Mouse (Mus musculus) midbrain, embryonic 10.5 days (tissue): ENCODE results near the gene Sds. TPM values are rescaled to one million over a fixed set of nuclear protein-coding genes. Genes with fewer than 3 reads are reported as not detected.

Experiments used
- DNase-seq: peaks from one replicate; pipeline ENCODE4 v3.0.0-alpha.2; 2017; ENCODE audit warnings: low spot score
- H3K27ac ChIP-seq: fragments of 300-500 bp; sonication (generic); replicated peaks from 2 replicates; pipeline ENCODE4 v1.5.1; 2016; ENCODE audit warnings: mild to moderate bottlenecking
- H3K27me3 ChIP-seq: fragments of 300-500 bp; sonication (generic); 2 replicates; pipeline ENCODE4 v1.6.1; 2016; ENCODE audit warnings: low read depth, mild to moderate bottlenecking; ENCODE audit not compliant: poor library complexity, severe bottlenecking
- H3K36me3 ChIP-seq: fragments of 300-500 bp; sonication (generic); 2 replicates; pipeline ENCODE4 v1.6.1; 2016; ENCODE audit warnings: mild to moderate bottlenecking, moderate library complexity
- H3K4me1 ChIP-seq: fragments of 300-500 bp; sonication (generic); 2 replicates; pipeline ENCODE4 v1.6.1; 2016
- H3K4me3 ChIP-seq: fragments of 300-500 bp; sonication (generic); 2 replicates; pipeline ENCODE4 v1.5.1; 2016; ENCODE audit warnings: mild to moderate bottlenecking, moderate library complexity
- H3K9me3 ChIP-seq: fragments of 300-500 bp; sonication (generic); replicated peaks from 2 replicates; pipeline ENCODE4 v1.6.1; 2016; ENCODE audit warnings: mild to moderate bottlenecking
- WGBS: fragments of 180-500 bp; shearing (Covaris S2); methylation state at CpG from one replicate; pipeline ENCODE4 v1.1.7; 2016; 5-methylcytosine and 5-hydroxymethylcytosine counted together
- polyA plus RNA-seq: library from polyadenylated mRNA; unstranded; fragments of >200 nt; fragmentation: Nextera tagmentation; extraction: Ambion mirVana; gene quantifications from 2 replicates; pipeline ENCODE4 v1.2.1, GENCODE M21; 2016

The Sds gene
- polyA plus RNA-seq, 1 experiment from 2014 or later, result not detected

GRCm38 (mm10) chr5:120512911-120513555 is 36.7 kb downstream of the Sds start:
- WGBS, result 41% methylated on average over 15 of the region's 15 CpGs
- H3K9me3 ChIP-seq, result no peaks in the 10 kb centered on the region
- H3K36me3 ChIP-seq, result no peaks in the 10 kb centered on the region
- peaks cover 30% of the 10 kb centered on the region for H3K27me3 ChIP-seq
- H3K4me1 ChIP-seq, result peaks cover 56% of the 10 kb centered on the region
- 0 out of 2 replicates have a peak overlapping the region, but pooled peaks have one; percentile 5 for H3K4me3 ChIP-seq
- DNase-seq, result no peak
- no peak overlapping the region for H3K27ac ChIP-seq

DNA sequence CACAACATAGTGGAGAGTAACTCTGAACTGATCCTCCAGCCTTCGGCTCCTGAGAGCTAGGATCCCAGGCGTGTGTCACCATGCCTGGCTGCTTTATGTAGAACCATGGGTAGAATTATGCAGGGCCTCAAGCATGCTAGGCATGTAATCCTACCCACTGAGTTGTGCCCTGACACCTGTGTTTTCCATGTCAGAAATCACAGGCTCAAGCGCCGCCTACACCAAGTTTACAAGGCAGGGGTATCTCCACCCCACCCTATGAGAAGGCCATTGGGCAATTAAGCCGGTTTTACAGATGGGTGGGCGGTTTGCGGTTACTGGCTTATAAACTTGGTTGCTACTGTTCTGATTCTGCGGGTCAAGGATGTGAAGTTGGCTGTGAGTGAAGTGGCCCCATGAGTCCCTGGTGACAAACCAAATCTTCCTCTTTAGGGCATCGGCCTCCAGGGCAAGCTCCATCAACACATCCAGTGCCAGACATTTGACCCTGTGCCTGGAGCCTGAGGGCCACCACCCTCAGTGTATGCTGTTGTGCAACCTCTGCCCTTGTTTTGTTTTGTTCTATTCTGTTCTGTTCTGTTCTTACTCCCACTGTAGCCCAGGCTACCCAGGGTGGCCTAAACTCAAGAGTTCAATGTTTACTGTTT is 37.8 kb downstream of the Sds start:
- 89% methylated on average over 9 of the region's 9 CpGs for WGBS
- no peaks in the 10 kb centered on the region for H3K9me3 ChIP-seq
- no peaks in the 10 kb centered on the region for H3K36me3 ChIP-seq
- H3K4me1 ChIP-seq, result peaks cover 56% of the 10 kb centered on the region
- H3K27me3 ChIP-seq, result peaks cover 30% of the 10 kb centered on the region
- no peak overlapping the region for H3K4me3 ChIP-seq
- no peak for DNase-seq
- H3K27ac ChIP-seq, result no peak overlapping the region

- DNase-seq, result no peak
- 58% methylated on average over 4 of the region's 4 CpGs for WGBS
- H3K36me3 ChIP-seq, result no peaks in the 10 kb centered on the region
- H3K9me3 ChIP-seq, result no peaks in the 10 kb centered on the region
- no peak overlapping the region for H3K27ac ChIP-seq
- peaks cover 30% of the 10 kb centered on the region for H3K27me3 ChIP-seq
- H3K4me1 ChIP-seq, result peaks cover 56% of the 10 kb centered on the region
- no peak overlapping the region for H3K4me3 ChIP-seq
Observed at GRCm38 (mm10) chr5:120514754-120515153, 38.4 kb downstream of the Sds start.

- Histone ChIP-seq H3K9me3 (no peaks in the 10 kb centered on the region), H3K27ac (no peak overlapping the region), H3K27me3 (peaks cover 30% of the 10 kb centered on the region), H3K4me1 (peaks cover 50% of the 10 kb centered on the region), H3K4me3 (no peak overlapping the region), H3K36me3 (no peaks in the 10 kb centered on the region)
- WGBS, result 68% methylated on average over 7 of the region's 7 CpGs
- no peak for DNase-seq
Observed at GRCm38 (mm10) chr5:120515451-120515850, 39.1 kb downstream of the Sds start.

GRCm38 (mm10) chr5:120516221-120516984 is 40.1 kb downstream of the Sds start:
- no peaks in the 10 kb centered on the region for H3K9me3 ChIP-seq
- 69% methylated on average over 15 of the region's 15 CpGs for WGBS
- no peaks in the 10 kb centered on the region for H3K36me3 ChIP-seq
- no peak for DNase-seq
- peaks cover 27% of the 10 kb centered on the region for H3K27me3 ChIP-seq
- H3K4me1 ChIP-seq, result peaks cover 43% of the 10 kb centered on the region
- 0 out of 2 replicates have a peak overlapping the region, but pooled peaks have one; percentile 49 for H3K27ac ChIP-seq
- no peak overlapping the region for H3K4me3 ChIP-seq

- no peaks in the 10 kb centered on the region for H3K9me3 ChIP-seq
- H3K36me3 ChIP-seq, result no peaks in the 10 kb centered on the region
- H3K27me3 ChIP-seq, result peaks cover 16% of the 10 kb centered on the region; the same call in 1 of the 2 replicates
- no peak for DNase-seq
- peaks cover 41% of the 10 kb centered on the region for H3K4me1 ChIP-seq
- H3K27ac ChIP-seq, result no peak overlapping the region; the same call in 1 of the 2 replicates
- H3K4me3 ChIP-seq, result no peak overlapping the region
- WGBS, result 62% methylated on average over 9 of the region's 9 CpGs
Observed at GRCm38 (mm10) chr5:120517552-120517951, 41.2 kb downstream of the Sds start.

GRCm38 (mm10) chr5:120522649-120523048 is 46.3 kb downstream of the Sds start:
- Histone ChIP-seq H3K36me3 (no peaks in the 10 kb centered on the region), H3K4me1 (peaks cover 12% of the 10 kb centered on the region), H3K9me3 (no peaks in the 10 kb centered on the region), H3K27ac (no peak overlapping the region), H3K4me3 (no peak overlapping the region), H3K27me3 (no peaks in the 10 kb centered on the region)
- 87% methylated on average over 3 of the region's 3 CpGs for WGBS
- no peak for DNase-seq

DNA sequence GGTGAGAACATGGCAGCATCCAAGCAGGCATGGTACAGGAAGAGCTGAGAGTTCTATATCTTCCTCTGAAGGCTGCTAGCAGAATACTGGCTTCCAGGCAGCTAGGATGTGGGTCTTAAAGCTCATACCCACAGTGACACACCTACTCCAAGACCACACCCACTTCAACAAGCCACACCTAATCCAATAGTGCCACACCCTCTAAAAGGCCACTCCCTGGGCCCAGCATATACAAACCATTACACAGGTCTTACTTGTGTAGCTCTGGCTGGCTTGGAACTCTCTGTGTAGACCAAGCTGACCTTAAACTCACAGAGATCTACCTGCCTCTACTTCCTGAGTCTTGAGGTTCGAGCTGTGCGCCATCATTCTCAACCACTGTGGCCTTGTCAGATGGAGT is 48.4 kb downstream of the Sds start:
- Histone ChIP-seq H3K9me3 (no peaks in the 10 kb centered on the region), H3K36me3 (no peaks in the 10 kb centered on the region), H3K27ac (no peak overlapping the region), H3K27me3 (no peaks in the 10 kb centered on the region), H3K4me3 (no peak overlapping the region), H3K4me1 (peaks cover 8% of the 10 kb centered on the region; the same call in 1 of the 2 replicates)
- 93% methylated on average over 2 of the region's 2 CpGs for WGBS
- no peak for DNase-seq

DNA sequence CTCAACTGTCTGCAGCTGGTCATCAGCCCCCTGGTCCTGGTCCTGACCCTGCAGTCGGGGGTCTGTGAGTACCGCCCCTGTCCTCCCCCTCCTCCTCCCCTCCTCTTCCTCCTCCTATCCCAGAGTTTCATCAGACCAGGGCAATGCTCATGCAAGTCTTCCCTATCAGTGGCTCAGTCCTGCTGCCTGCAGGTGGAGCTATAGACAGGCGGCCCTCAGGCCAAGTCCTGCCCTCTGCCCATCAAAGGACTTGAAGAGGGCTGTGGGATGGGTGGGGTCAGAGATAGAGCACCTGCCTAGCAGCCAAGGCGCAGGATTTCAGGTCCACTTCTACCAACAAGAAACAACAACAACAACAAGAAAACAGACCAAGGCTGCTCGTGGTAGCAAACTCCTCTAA is 49.4 kb downstream of the Sds start:
- H3K9me3 ChIP-seq, result no peaks in the 10 kb centered on the region
- 45% methylated on average over 5 of the region's 5 CpGs for WGBS
- DNase-seq, result no peak
- no peak overlapping the region for H3K4me3 ChIP-seq
- peaks cover 6% of the 10 kb centered on the region; the same call in 1 of the 2 replicates for H3K4me1 ChIP-seq
- H3K36me3 ChIP-seq, result no peaks in the 10 kb centered on the region
- no peaks in the 10 kb centered on the region for H3K27me3 ChIP-seq
- no peak overlapping the region for H3K27ac ChIP-seq

DNA sequence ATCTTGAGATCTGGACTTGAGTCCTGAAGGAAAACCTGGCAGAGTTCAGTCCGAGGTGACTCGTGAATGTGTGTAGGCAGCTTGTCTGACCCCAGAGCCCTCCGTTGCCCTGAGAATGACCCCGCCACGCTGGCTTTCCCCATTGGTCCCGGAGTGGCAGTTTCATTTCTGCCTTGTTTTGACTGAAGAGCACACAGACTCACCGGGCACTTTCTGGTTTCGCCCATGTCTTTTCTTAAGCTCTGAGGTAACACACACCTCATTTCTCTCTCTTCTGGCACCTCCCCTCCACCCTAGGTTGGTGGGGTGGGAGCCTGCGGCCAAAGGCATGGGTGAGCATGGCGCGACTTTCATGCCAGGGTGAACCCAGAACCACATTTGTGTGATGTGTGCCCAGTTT is 50.0 kb downstream of the Sds start:
- Histone ChIP-seq H3K4me1 (peaks cover 6% of the 10 kb centered on the region; the same call in 1 of the 2 replicates), H3K27me3 (no peaks in the 10 kb centered on the region), H3K4me3 (no peak overlapping the region), H3K9me3 (no peaks in the 10 kb centered on the region), H3K27ac (no peak overlapping the region), H3K36me3 (no peaks in the 10 kb centered on the region)
- 78% methylated on average over 11 of the region's 11 CpGs for WGBS
- DNase-seq, result no peak

- Histone ChIP-seq H3K4me1 (peaks cover 6% of the 10 kb centered on the region; the same call in 1 of the 2 replicates), H3K27me3 (no peaks in the 10 kb centered on the region), H3K36me3 (no peaks in the 10 kb centered on the region), H3K27ac (no peak overlapping the region), H3K4me3 (no peak overlapping the region), H3K9me3 (no peaks in the 10 kb centered on the region)
- DNase-seq, result no peak
- WGBS, result 86% methylated on average over 19 of the region's 20 CpGs
Observed at GRCm38 (mm10) chr5:120527296-120527964, 51.1 kb downstream of the Sds start.

GRCm38 (mm10) chr5:120531631-120532030 is 55.3 kb downstream of the Sds start:
- Histone ChIP-seq H3K9me3 (no peaks in the 10 kb centered on the region), H3K36me3 (0 out of 2 replicates have a peak, but pooled peaks cover under 1% of the 10 kb centered on the region), H3K27me3 (no peaks in the 10 kb centered on the region), H3K4me3 (no peak overlapping the region), H3K27ac (no peak overlapping the region), H3K4me1 (peaks cover 25% of the 10 kb centered on the region)
- 89% methylated on average over 8 of the region's 8 CpGs for WGBS
- no peak for DNase-seq
